Mouse (Mus musculus) MEL-GATA-1-ER (cell line): ENCODE measurements around the gene Gm16440.
"Not testable (repeated sequence)": the region's sequence is repeated elsewhere in the genome, so short reads cannot be mapped to it uniquely, and the experiment has no call there.

ENCODE experiments used
- DNase-seq: peaks from one replicate; pipeline ENCODE4 v3.0.0-alpha.2; 2012; ENCODE audit warnings: low read depth; ENCODE audit errors: extremely low read depth

The Gm16440 gene

GRCm38 (mm10) chr14:6390219-6390618 lies at the start of gene Gm16440:
Gm16440 (minus strand) TSS chr14:6390319.
- not testable (repeated sequence) for DNase-seq

DNA sequence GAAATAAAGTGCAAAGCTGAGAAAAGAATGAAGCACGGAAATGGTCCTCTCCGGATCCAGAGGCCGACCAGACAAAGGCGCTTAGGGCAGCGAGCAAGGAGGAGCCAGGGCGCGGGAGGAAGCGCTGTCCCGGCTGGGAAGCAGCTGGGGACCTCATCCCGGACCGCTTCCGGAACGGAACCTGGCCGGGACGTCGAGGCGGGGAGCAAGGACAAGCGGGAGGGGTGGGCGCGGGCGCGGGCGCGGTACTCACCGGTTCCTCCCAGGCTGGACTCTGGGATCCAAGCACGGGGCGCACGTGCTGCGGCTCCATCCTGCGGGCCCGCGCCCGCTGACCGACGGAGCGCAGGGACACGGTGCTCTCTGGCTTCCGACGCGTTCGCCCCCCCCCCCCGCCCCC lies 36.6 kb upstream of the Gm16440 start:
- not testable (repeated sequence) for DNase-seq

GRCm38 (mm10) chr14:6426353-6426752 lies 36.2 kb upstream of the Gm16440 start:
- DNase-seq: not testable (repeated sequence)

DNA sequence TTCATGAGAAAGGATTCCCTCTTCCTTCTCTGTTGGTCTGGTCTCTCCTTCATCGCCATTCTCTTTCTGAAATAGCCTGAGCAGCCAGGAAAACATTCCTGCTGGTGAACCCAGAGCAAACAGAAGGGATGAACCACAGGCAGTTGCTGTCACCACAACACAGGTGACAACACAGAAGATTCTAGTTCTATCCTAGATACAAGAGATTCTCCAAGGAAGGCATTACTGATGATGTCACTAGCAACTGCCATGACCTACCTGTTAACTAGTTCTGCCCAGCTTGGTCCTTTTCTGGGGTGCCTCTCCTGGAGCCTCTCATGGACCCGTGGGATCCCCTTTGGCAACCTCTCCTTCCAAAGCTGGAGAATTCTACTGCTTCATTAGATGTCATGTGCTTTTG lies 22.3 kb upstream of the Gm16440 start, which contains the start of gene Gm3591:
Gene Gm3591, minus strand, starts transcription at position 101 of the 400 bp plus-strand sequence.
- DNase-seq: not testable (repeated sequence)

DNA sequence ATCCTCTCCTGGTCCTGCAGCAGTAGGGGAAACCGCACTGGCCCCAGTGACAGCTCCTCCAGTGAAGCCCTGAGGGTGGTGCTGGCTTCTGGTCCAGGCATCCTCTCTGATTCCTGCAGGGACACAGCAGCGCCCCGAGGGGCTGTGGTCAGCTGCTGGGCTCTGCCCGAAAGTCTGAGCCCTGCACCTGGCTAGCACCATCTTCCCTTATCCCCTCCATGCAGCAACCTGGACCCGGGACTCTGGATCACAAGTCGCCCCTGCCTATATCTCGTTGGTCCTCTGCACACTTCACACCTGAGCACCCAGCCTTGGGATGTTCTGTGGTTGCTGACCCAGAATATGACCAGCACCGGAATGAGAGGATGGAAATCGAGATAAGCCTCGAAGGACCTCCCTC lies 46.5 kb downstream of the Gm16440 start, which contains the start of gene Gm3618:
Gene Gm3618, minus strand, starts transcription at position 101 of the 400 bp plus-strand sequence.
- DNase-seq: not testable (repeated sequence)
